Comparison of ENCODE assay signal across 21 mouse cellular contexts in genomic region chr12:24879613-24880029, GRCm38 (mm10). TPM values are rescaled to one million over a fixed set of nuclear protein-coding genes. Genes with fewer than 3 reads are reported as not detected.
DNase-seq lines count a peak whose midpoint lies in the region; ATAC-seq and TF ChIP-seq lines count a peak whose summit lies in the region.
"Had no signal": no experiment of that assay in that cellular context is flagged by ENCODE, and none has a peak within 500 bp of the region (broad histone marks: within the 10 kb centered on the region; RNA-seq: fewer than 3 reads in every experiment).

No protein-coding gene starts in this region.

- 50% methylated on average over 10 of the region's 10 CpGs for WGBS in heart, embryonic 10.5 days
- WGBS in liver, embryonic 15.5 days (ENCODE audit: insufficient replicate concordance), result 18% methylated on average over 10 of the region's 10 CpGs
- WGBS in midbrain, embryonic 11.5 days, result 87% methylated on average over 10 of the region's 10 CpGs

- H3K4me1 ChIP-seq in heart, embryonic 10.5 days, result peaks cover 27% of the 10 kb centered on the region
- peaks cover 43% of the 10 kb centered on the region for H3K4me1 ChIP-seq in G1E (ENCODE audit: insufficient read depth, low read depth, low read length)
- peaks cover 93% of the 10 kb centered on the region for H3K4me1 ChIP-seq in erythroblast, embryonic 14.5 days (ENCODE audit: control insufficient read depth)
- H3K4me1 ChIP-seq in liver, embryonic 15.5 days (replicated peaks), result peaks cover 70% of the 10 kb centered on the region
- no peaks in the 10 kb centered on the region for H3K4me1 ChIP-seq in midbrain, embryonic 11.5 days (ENCODE audit: control insufficient read depth, insufficient read depth, low read length)

- no peaks in the 10 kb centered on the region for H3K9me3 ChIP-seq in heart, embryonic 10.5 days
- no peaks in the 10 kb centered on the region for H3K9me3 ChIP-seq in G1E (replicated peaks)
- H3K9me3 ChIP-seq in erythroblast, embryonic 14.5 days (ENCODE audit: control insufficient read depth, low read length), result no peaks in the 10 kb centered on the region
- no peaks in the 10 kb centered on the region for H3K9me3 ChIP-seq in liver, embryonic 15.5 days (replicated peaks)
- H3K9me3 ChIP-seq in midbrain, embryonic 11.5 days (ENCODE audit: control insufficient read depth, low read length), result no peaks in the 10 kb centered on the region
- H3K9me3 ChIP-seq: hindbrain, embryonic 10.5 days; kidney, embryonic 15.5 days; limb, embryonic 10.5 days; midbrain, embryonic 13.5 days had no signal

- H3K4me3 ChIP-seq in heart, embryonic 10.5 days, result no peak overlapping the region
- H3K4me3 ChIP-seq in G1E (ENCODE audit: low read depth, low read length), result no peak overlapping the region; the same call in 1 of the 2 replicates
- peak overlapping the region; percentile 53 for H3K4me3 ChIP-seq in erythroblast, embryonic 14.5 days (replicated peaks)
- H3K4me3 ChIP-seq in liver, embryonic 15.5 days (replicated peaks), result peak overlapping the region; percentile 21
- no peak overlapping the region for H3K4me3 ChIP-seq in midbrain, embryonic 11.5 days (ENCODE audit: low read depth, low read length)
- H3K4me3 ChIP-seq: hindbrain, embryonic 10.5 days; kidney, embryonic 15.5 days; limb, embryonic 10.5 days; midbrain, embryonic 13.5 days had no signal

- TF ChIP-seq CTCF in G1E (IDR thresholded peaks at IDR 0.05; ENCODE audit: low read depth, low read length), result no peak

- peak overlapping the region; percentile 68 for H3K4me2 ChIP-seq in liver, embryonic 15.5 days
- H3K4me2 ChIP-seq in midbrain, embryonic 11.5 days, result no peak overlapping the region
- H3K4me2 ChIP-seq: kidney, embryonic 15.5 days; midbrain, embryonic 13.5 days had no signal

- peaks cover 21% of the 10 kb centered on the region for H3K36me3 ChIP-seq in heart, embryonic 10.5 days
- peaks cover 23% of the 10 kb centered on the region for H3K36me3 ChIP-seq in G1E (replicated peaks)
- H3K36me3 ChIP-seq in erythroblast, embryonic 14.5 days (ENCODE audit: control insufficient read depth), result peaks cover 50% of the 10 kb centered on the region
- no peaks in the 10 kb centered on the region for H3K36me3 ChIP-seq in liver, embryonic 15.5 days (replicated peaks)
- H3K36me3 ChIP-seq in midbrain, embryonic 11.5 days (ENCODE audit: control insufficient read depth, insufficient read depth, low read length), result no peaks in the 10 kb centered on the region

- ATAC-seq in G1E (ENCODE audit: extremely low read depth, insufficient number of reproducible peaks, low FRiP score, poor library complexity, severe bottlenecking), result peak; percentile 41; the same call in 1 of the 2 replicates
- peak; percentile 94 for ATAC-seq in liver, embryonic 15.5 days (ENCODE audit: insufficient read depth)
- ATAC-seq in midbrain, embryonic 11.5 days (ENCODE audit: low FRiP score), result no peak
- ATAC-seq: forebrain, postnatal 0 days had no signal

- H3K27ac ChIP-seq in heart, embryonic 10.5 days, result peak overlapping the region; percentile 62; the same call in 1 of the 2 replicates
- H3K27ac ChIP-seq in liver, embryonic 15.5 days (replicated peaks), result peak overlapping the region; percentile 94
- no peak overlapping the region for H3K27ac ChIP-seq in midbrain, embryonic 11.5 days (ENCODE audit: low read depth, low read length)
- H3K27ac ChIP-seq: midbrain, embryonic 13.5 days had no signal

- H3K27me3 ChIP-seq in heart, embryonic 10.5 days (ENCODE audit: insufficient read depth, poor library complexity, severe bottlenecking), result no peaks in the 10 kb centered on the region
- no peaks in the 10 kb centered on the region for H3K27me3 ChIP-seq in G1E (ENCODE audit: insufficient read depth, low read length)
- H3K27me3 ChIP-seq in erythroblast, embryonic 14.5 days (ENCODE audit: control insufficient read depth), result no peaks in the 10 kb centered on the region
- no peaks in the 10 kb centered on the region for H3K27me3 ChIP-seq in liver, embryonic 15.5 days
- H3K27me3 ChIP-seq in midbrain, embryonic 11.5 days (ENCODE audit: control insufficient read depth, insufficient read depth, low read length), result no peaks in the 10 kb centered on the region
- H3K27me3 ChIP-seq: CH12.LX; kidney, embryonic 15.5 days; midbrain, embryonic 13.5 days had no signal

- DNase-seq in heart, embryonic 10.5 days (ENCODE audit: low spot score), result no peak
- DNase-seq in heart, postnatal 10 days, result no peak
- no peak for DNase-seq in G1E (ENCODE audit: low spot score)
- no peak for DNase-seq in layer of hippocampus, adult 8-10 months (ENCODE audit: low spot score in 2 of 2)
- DNase-seq in midbrain, embryonic 11.5 days (ENCODE audit: low spot score, missing footprints), result no peak
- no peak for DNase-seq in urinary bladder, postnatal 25 days (ENCODE audit: low spot score)
- DNase-seq: adrenal gland, postnatal 10 days; cerebellum, adult 9-11 months; forebrain, postnatal 0 days; heart, adult 18-20 months; lung, adult 2 months; lung, postnatal 4 days; right cerebral cortex, postnatal 25 days; thymus, postnatal 36 days had no signal

- peak overlapping the region; percentile 57 for H3K9ac ChIP-seq in liver, embryonic 15.5 days
- no peak overlapping the region for H3K9ac ChIP-seq in midbrain, embryonic 11.5 days (ENCODE audit: low read length)
- H3K9ac ChIP-seq: forebrain, postnatal 0 days; kidney, embryonic 15.5 days; midbrain, embryonic 13.5 days had no signal

- intact Hi-C loops in heart, postnatal 10 days (cut with DNase I), result no loop called here

RNA-seq across cellular contexts. Expression of gene Mboat2, which starts 48.9 kb away (rescaled TPM):
- 35.7 and 37.0 TPM in 2 replicates for polyA plus RNA-seq in heart, embryonic 10.5 days (2016; fragmentation: Nextera tagmentation; extraction: Ambion mirVana)
- 10 to 100 TPM; 17.3 to 18.3 TPM for total RNA-seq in heart, postnatal 10 days (2021)
- total RNA-seq in G1E (2014; fragmentation: Nextera tagmentation) (1.6 and 2.2 TPM in 2 replicates), G1E (2017) (0.76 and 0.98 TPM in 2 replicates)
- polyA plus RNA-seq in G1E (2012), result 0.20 and 0.21 TPM in 2 replicates
- 0.60 and 0.78 TPM in 2 replicates for polyA plus RNA-seq in erythroblast, embryonic 14.5 days (2012)
- polyA plus RNA-seq in liver, embryonic 15.5 days (2015; fragmentation: Nextera tagmentation; extraction: Ambion mirVana), result 3.9 and 4.3 TPM in 2 replicates
- 10 to 100 TPM; 72.1 to 87.1 (median 83.2) TPM for total RNA-seq in layer of hippocampus, adult 8-10 months (2022)
- polyA plus RNA-seq in midbrain, embryonic 11.5 days (2014; fragmentation: Nextera tagmentation; extraction: Ambion mirVana), result 58.3 and 66.9 TPM in 2 replicates

Comparison
In these comparisons a context has a peak if more than half of its experiments do, and no peak if none do; other contexts are left out.
1. H3K4me3 ChIP-seq: peak in erythroblast, embryonic 14.5 days (single experiment) and liver, embryonic 15.5 days (single experiment); none in heart, embryonic 10.5 days (single experiment), G1E (single experiment) and midbrain, embryonic 11.5 days (single experiment).